Mouse (Mus musculus) forelimb bud, embryonic 11.5 days (tissue): Measurements from ENCODE around the gene Tspan32.

Experiments used
- DNase-seq: peaks from one replicate; pipeline ENCODE4 v3.0.0-alpha.2; 2012; ENCODE audit warnings: low read depth, low spot score

Tspan32 gene

DNA sequence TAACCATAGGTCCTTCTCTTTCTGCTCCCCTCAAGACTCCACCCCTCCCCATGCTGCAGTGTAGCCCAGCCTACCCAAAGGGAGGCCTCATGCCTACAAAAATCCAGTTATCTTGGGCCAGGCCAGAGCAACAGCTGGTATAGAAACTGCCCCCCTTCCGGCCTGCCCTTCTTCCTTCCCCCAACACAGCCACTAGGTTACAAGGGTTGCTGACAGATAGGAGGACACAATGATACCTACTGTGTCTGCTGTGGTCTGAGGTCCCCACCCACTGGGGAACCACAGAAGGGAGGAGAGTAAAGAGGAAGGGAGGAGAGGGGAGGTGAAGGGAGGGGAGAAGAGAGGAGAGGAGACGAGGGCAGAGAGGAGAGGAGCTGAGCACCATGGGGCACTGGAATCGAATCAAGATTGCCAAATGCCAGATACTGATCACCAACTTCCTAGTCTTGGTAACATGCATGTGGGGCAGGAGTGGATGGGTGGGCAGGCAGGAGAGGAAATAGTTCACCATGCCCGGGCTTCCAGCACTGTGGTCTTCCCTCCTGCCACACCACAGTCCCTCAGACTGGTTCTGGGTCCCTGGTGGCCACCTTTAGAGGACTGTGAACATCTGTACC lies at the start of gene Tspan32:
Tspan32 (plus strand) TSS at position 320 of the 617 bp plus-strand sequence.
- no peak for DNase-seq

DNA sequence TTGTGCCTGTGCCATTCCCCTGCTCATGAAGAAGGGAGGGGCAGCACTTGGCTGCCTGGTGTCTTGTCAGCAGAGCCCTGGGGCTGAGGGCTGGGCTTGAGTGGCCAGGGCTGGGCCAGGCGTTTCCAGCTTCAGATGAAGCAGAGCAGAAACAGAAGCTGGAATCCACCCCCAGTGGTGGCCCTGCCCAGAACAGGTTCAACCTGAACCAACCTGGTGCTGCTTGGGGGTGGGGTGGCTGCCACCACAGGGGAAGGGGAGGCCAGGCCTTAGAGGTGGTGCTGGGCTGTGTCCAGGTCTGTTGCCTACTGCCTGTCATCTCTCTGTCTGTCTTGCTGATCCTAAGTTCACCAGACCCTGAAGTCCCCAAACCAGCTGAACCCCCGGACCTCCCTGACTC lies 48.8 kb upstream of the Tspan32 start:
- DNase-seq: no peak

DNA sequence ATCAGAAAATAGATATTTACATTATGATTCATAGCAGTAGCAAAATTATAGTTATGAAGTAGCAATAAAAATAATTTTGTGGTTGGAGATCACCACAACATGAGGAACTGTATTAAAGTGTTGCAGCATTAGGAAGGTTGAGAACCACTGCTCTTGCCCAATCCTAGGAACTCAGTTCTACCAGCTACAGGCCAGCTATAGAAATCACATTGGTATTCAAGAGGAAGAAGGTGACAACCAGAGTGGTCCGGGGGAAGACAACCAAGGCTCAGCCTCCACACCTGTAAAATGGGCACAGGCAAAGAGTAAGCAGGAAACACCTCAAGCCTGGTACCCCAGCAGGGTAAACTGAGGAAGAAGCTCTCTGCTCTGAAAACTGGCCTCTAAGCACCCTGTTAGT lies 46.0 kb upstream of the Tspan32 start:
- no peak for DNase-seq

GRCm38 (mm10) chr7:142959752-142960151 lies 45.1 kb upstream of the Tspan32 start:
- DNase-seq: no peak

DNA sequence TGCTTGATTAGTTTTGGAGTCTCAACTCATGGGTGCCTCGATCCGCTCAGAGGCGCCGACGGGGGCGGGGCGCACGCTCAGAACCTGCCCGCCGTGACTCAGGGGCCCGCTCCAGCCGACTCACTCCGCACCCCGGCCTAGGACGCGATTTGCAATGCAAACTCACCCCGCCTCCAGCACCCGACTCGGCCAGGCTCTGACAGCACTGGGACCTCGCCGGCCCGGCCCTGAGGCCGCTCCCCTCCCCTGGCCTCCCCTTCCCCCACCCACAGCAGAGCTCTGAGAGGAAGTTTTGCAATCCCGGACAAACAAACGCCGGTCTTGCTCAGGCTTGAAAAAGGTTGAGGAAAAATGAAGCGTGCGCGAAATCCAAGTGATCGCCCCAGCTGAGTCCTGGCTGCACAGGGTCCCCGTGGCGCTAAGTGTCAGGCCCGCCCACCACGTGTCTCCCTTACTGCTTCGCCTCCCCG lies 37.4 kb upstream of the Tspan32 start:
- DNase-seq: no peak

- DNase-seq: peak; percentile 80
These were observed 36.7 kb upstream of the Tspan32 start for GRCm38 (mm10) chr7:142967884-142968808.

DNA sequence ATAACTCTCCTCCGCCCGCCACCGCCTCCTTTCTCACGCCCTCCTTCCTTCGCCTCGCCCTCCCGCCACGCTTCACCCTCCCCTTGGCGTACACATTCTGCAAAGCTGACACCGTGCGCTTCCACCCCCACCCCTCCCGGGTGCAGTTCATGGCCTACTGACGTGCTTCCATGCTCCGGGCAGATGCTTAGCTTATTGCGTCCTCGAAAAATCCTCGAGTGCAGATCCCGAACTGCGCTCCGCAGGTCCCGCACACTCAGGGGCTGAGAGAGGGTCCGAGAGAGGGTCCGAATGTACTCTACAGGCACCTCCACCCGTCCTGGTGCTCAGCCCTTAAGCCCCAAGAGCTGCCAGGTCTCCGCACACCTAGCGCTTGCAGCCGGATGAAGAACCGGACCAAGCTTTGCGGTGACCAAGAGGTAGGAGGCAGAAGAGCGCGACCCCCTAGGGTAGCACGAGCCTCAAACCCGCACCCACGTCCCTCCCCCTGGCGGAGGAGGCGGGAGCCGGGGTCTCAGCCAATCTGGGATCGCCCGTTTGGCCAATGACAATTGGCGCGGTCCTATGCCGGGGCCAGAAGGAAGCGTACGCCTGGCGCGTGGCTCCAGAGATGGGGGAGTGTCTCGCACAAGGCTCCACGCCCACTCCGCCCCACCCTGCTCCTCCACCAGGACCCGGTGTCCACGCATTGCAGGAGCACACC lies 35.9 kb upstream of the Tspan32 start, which contains the start of gene Ascl2:
Ascl2 (minus strand) TSS at position 456 of the 703 bp plus-strand sequence.
- peak; percentile 33 for DNase-seq

DNA sequence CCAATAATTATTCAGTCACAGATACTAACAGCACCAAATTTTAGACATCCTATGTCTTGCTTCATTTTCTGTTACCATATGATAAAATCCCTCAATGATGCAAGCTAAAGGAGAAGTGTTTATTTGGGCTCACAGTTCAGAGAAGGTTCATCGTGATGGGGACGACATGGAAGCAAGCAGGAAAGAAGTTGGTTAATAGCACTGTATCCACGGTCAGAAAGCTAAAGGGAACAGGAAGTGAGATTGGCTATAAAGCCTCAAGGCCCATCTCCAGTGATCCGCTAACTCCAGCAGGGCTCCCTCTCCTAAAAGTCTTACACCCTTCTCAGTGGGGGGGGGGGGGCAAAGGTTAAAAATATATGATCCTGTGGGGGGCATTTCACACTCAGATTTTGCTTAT lies 22.9 kb upstream of the Tspan32 start:
- DNase-seq: no peak

GRCm38 (mm10) chr7:142985146-142985545 lies 19.7 kb upstream of the Tspan32 start:
- no peak for DNase-seq

DNA sequence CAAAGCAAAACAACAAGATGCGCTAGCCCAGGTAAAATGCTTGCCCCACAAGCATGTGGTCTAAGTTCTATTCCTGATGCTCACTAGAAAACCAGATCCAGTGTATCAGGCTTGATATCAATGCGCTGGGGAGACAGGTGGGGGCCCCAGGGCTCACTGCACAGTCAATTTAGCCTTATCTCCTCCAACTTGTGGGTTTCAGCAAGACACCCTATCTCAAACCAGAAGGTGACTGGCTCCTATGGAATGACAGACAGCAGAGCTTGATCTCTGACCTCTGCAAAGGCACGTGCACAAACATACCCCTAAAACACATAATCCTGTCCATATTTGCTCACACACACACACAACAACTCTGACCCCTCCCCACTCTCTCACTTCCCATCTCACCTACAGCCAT lies 17.1 kb upstream of the Tspan32 start:
- no peak for DNase-seq

GRCm38 (mm10) chr7:142995004-142995403 lies 9.8 kb upstream of the Tspan32 start:
- no peak for DNase-seq

DNA sequence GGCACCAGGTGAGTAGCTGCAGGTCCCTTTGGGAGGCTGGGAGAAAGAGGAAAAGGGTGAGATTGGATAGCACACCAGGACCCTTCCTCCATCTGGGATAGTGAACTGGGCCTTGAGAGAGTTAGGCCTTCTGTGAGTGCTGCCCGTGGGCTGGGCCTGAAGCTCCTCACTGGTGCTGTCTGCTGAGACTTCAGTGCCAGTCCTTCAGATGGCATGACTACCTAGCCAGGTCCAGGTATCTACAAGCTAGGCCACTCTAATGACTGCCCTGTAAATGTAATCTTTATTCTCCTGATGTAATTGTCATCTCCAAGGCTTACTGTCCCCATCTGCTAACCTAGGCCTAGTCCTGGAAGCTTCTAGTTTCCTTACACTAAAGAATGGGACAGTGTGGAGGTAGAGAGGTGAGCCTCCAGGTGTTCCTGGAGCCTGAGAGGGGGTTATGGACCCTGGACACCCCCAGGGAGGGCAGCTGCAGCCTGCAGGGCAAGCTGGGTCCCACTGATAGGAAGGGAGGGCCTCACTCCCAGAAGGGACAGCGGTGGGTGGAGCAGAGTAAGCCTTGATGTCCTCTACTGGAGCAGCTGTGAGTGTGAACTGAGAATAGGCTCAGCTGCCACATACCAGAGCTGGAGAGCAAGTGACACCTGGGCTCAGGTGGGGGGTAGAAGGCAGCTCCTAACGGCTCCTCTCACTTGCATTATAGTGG lies 9.1 kb upstream of the Tspan32 start:
- DNase-seq: no peak

DNA sequence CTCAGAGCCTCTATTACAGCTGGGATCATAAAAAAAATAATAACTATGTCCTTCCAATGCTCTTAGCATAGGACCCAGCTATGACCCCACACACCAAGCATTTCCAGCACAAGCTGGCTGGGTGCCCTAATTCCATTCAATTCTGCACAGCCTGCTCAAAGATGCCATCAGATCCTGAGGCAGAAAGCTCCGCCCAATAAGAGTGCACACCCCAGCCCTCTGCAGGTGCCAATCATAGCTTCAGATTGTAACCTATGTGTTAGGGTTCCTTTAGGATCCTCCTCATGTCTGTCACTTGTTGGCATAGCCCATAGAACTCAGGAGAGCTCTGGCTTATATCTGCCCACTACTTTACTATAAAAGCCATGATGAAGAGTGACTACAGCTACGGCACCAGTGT lies 7.8 kb upstream of the Tspan32 start:
- no peak for DNase-seq

DNA sequence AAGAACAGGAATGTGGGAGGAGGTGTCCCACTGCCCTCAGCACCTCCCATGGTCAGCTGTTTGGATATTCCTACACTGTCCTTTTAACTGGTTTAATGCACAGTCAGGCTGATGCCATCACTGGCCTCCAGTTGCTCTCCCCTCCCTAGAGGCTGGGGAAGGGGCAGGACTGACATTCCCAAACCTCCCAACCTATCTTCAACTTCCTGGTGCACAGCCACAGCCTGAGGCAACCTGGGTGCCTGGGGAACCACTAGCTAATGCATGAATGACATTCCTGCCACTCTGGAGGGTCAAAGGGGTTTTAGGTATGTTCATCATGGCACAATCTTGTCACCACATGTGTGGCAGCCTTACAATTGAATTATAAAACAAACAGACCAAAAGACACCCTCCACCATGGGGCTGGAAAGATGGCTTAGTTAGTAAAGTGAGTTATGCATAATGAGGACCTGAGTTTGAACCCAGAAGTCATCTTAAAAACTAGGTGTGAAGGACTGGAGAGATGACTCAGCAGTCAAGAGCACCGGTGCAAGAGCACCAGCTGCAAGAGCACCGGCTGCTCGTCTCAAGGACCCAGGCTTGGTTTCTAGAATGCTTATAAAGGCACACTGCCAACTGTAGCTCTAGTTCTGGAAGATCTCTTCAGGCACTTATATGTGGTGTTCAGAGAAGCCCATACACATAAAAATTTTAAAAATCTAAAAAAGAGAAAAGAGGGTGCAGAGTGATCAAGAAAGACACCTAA lies 7.3 kb upstream of the Tspan32 start:
- no peak for DNase-seq

GRCm38 (mm10) chr7:143002679-143003078 lies 2.2 kb upstream of the Tspan32 start:
- DNase-seq: no peak

GRCm38 (mm10) chr7:143005344-143006096 lies 674 bp downstream of the Tspan32 start:
- DNase-seq: no peak

DNA sequence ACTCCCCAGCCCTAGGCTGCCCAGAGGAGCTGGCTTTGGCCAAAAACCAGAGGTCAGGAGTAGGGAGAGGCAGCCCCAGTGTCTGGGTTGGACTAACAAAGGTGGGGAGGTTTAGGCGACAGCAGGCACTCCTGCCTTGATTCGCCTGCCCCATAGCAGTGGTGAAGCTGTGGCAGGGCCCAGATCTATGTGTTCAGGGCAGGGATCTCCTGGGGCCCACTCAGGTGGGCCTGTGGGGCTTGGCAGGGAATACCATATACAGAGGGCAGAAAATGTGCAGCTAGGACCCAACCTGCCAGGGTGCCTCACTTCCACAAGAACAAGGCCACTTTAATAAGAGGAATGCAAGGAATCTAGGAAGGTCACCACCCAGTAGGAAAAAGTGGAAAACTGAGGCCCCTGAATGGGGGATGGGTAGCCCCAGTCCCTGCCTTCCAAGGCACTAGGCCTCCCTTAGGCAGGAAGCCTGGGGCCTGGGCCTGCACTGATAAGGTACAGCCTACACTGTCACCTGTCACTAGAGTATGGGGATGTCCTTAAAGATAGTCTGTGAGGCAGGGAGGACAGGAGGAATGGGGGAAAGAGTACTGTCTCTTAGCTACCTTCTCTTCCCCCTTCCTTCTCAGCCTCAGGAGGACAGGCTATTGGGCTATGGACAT lies 1.4 kb downstream of the Tspan32 start:
- no peak for DNase-seq

DNA sequence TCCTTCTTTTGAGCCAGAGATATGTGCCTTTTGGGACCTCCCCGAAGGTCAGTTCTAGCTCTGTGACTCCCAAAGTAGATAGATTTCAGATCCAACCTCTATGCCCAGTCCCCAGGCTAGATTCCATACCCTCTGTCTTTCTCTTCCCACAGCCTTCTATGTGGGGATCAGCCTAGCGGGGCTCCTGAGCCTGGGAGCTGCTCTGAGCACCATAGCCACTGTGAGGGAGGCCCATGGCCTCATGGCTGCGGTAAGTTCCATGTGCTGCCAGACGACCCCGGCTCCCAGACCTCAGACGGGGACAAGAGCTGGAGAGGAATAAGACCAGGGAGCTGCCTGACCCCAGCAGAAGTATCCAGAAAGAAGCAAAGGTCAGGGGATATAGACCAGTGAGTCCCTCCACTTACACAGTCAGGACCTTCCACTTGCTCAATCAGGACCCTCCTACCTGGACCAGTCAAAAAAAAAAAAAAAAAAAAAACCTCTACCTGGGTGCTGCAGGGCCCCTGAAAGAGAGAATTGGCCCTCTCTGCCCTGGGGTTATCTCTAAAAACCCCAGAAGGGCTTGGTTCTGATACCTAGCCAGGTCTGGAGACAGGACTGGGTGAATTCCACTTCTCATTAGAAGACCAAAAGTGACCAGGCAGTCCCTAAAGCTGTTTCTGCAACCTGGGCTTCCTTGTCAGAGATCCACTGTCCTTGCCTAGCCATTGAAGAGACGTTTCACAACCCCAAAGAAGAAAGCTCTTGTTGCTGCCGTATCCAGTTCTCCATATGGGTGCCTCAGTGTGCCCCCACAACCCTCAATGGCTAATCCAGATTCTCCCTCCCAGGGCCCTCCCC lies 2.1 kb downstream of the Tspan32 start:
- no peak for DNase-seq
